Mouse (Mus musculus): ENCODE data around the gene Snx7. TPM values are rescaled to one million over a fixed set of nuclear protein-coding genes. Genes with fewer than 3 reads are reported as not detected.

Gene Snx7
- polyA plus RNA-seq, 1 experiment, result 26.8 TPM

DNA sequence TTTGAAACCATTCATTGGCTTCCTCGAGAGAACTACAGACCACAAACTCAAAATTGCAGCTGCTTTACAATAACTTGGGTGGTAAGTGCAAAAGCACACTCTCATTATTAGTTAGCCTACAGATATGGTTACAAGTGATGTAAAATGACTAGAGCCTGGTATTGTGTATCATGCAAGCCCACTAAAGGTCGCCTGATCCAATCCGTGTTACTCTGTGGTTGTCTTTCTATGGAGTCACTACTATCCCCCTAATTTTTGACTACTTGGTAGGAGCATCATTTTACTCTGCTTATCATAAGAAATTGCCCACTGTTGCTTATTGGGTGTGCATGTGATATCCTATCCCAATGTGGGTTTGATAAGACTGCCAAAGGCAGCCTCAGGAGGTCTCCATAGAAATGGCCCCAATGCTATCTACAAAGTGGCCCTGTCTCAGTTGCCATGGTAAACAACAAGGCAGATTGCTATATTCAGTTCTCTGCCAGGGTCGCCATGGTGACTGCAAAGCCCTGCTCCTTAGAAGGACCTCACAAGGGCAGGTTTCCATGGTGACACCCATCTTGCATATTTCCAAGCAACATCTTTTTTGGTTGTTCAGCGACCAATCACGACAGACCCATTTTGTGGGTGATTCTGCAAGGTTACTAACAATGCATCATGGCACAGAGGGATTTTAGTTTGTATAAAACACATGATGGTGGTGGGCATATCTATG lies 42.1 kb downstream of the Snx7 start:
- 91% methylated on average over 6 of the region's 6 CpGs for WGBS

DNA sequence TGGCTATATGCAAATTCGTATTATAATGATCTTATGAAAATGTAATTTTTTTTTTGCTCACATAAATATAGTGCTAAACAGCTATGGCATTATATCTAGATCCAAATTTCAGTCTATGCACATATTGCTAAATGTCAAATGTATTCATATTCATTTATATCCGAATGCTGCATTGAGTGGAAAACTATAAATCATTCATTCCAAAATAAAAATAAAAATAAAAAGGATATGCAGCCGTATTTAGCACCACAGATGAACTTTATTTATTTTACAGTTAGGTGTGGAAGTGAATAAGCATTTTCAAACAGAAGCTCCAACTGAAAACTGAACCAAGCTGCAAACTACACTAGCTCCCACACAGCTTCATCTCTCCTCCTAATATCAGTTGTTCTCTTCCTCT lies 45.5 kb downstream of the Snx7 start:
- WGBS, result 87% methylated on average over 3 of the region's 3 CpGs
- DNase-seq (ENCODE audit: low read depth, low spot score), result no peak

More for the DNA sequence above, 42.1 kb downstream of the Snx7 start:
- DNase-seq (ENCODE audit: low read depth, low spot score), result no peak

DNA sequence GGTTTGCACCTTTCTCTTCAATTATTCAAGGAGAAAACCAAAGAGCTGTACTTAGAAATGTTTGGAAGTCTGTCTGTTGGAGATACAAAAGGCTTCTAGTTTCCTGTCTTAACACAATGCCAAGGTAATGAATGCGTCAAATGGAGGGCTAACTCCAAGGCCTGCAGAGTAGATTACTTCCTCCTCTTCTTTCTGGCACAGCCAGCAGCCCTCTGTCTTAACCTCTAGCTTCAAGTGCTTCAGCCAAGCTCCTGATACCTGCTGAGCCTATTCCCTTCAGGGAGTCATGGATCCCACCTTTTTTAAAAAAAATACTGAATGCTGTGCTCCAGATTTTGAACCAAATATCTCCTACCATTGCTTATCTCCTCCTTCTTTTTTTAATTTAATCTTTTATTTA lies 51.1 kb downstream of the Snx7 start:
- 77% methylated on average over 1 of the region's 1 CpGs for WGBS
- DNase-seq (ENCODE audit: low read depth, low spot score), result no peak

DNA sequence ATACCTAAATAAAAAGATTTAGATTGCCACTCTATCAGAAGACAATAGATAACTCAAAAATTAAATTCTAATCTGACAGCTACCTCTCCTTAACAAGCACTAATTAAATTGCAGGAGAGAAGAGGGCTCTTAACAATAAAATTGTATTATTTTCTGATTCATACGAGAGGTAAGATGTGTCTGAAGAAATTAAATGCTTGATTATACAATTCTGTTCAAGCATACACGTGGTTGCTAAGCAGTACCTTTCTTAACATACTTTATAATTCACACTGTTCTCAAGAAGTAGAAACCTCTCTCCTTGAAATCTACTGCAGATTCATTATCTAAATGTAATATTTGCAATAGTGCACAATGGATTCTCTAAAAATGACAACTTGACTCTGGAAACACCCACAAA lies 54.5 kb downstream of the Snx7 start:
- 88% methylated on average over 2 of the region's 2 CpGs for WGBS
- DNase-seq (ENCODE audit: low read depth, low spot score), result no peak

DNA sequence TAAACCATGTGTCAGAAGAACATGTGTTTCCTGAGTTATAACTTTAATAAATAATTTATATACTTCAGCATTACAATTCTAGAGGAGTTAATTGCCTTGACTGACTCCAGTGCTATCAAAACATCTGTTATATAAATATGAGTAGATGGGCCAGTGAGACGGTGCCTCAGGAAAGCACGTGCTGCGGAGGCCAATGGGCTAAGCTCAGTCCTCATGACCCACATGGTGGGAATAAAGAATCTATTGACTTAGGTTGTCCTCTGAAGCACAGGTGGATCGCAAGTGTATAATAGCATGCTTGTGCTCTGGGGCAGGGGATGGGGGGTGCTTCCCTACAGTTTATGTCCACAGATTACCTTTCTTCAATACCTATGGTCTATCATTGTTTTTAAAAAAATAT lies 56.6 kb downstream of the Snx7 start:
- 88% methylated on average over 4 of the region's 4 CpGs for WGBS
- no peak for DNase-seq (ENCODE audit: low read depth, low spot score)

DNA sequence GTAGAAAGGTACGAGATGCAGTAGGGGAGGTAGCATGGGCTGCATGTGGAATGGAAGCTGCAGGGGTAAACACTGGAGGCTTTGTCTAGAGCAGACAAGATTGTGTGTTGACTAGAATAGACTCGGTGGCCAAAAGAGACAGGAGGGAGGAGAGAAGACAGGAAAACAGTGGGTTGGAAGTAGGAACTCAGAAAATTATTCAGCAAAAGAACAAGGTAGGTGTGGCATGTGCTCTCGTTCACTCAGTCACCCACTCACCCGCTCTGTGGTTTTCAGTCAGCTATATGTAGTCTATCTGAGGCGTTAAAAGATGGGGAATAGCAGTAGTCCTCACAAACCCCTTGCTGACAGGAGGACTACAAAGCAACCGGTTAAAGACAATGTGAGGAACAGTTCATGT lies 63.0 kb downstream of the Snx7 start:
- WGBS, result 88% methylated on average over 6 of the region's 6 CpGs
- DNase-seq (ENCODE audit: low read depth, low spot score), result no peak

DNA sequence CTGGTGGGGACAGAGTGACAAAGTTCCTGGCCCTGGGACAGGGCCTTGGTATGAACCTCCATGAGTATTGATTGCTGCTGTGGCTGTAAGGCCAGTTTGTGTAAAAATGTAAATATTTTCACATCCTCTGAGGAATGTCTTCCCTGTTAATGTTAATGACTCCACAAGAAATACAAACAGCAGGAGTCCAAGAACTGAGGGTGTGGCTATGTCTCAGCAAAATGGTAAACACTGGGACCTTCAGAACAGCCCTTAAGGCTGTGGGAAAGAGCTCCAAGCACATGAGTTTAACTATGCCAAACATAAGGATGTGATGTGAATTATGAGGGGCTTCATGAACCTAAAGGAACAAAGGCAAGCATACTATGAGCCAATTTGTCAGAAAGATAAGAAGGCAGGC lies 74.2 kb downstream of the Snx7 start:
- DNase-seq (ENCODE audit: low read depth, low spot score), result no peak

DNA sequence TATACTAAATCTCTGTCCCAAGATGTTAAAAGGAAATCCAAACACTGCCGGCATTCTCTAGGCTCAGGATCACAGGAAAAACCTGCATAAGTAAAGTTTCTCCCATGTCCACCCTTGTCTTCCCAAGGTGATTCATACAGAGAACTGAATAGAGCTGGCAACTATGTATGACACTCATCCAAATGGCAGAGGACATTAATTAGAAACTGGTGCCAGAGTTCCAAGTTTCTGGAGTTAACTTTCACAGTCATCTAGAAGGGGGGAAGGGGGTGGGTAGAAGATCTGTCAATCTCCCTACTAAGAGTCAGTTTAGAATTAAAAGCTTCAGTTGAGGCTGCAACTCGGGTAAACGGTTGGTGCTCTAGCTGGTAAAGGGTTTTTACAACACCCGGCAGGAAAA lies 76.8 kb downstream of the Snx7 start:
- DNase-seq (ENCODE audit: low read depth, low spot score), result no peak
- WGBS, result 82% methylated on average over 4 of the region's 4 CpGs

DNA sequence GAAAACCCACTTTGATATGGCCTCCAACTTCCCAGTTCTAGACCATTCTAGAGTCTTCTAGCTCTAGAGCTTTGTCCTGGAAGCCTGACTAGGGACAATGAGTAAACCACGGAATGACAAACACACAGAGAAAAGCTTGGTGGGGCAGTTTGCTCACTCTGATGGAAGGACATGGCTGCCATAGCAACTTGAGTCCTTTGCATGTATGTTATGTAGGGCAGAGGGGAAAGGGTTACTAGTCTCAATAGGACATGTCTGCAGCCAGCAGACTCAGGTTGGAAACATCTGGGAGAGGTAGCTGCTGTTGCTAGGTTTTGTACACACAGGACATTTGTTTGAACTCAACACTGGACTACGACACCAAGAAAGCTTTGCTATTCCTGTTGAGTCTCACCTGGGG lies 77.5 kb downstream of the Snx7 start:
- WGBS, result 80% methylated on average over 2 of the region's 2 CpGs

DNA sequence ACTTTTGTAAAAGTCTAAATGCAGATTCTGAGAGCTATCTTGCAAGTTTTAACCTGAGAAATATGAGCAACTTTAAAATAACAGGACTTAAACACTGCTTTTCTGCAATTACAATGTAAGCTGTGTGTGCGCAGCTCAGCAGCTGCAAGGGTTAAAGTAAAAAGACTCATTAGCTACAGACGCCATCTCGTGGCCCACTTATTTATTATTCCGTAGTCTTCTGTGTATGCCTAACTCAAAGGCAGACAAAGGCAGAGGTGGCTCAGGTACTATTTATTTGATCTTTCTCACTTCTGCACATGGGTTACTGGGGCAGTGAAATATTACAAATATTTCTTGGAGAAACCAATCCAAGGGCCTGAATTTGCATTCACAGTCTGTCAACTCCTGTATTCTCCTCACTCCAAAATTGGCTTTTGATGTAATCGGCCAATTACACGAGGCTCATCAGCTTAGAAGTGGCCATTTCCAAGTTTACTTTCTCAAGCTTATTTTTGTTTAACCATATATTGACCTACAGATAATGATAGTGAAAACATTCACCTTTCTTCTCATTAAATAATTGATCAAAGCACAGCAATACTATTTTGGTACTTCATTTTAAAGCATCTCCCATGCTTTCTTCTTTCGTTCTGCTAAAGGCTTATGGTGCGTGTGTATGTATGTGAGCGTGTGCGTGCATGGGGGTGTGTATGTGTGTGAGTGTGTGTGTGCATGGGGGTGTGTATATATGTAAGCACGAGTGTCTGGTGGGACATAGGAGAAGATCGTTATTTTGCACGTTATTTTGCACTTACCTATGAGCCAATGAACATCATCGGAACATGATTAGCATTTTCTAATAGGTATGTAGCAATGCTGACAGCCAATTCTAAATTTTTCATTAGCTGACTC lies 79.7 kb downstream of the Snx7 start:
- no peak for DNase-seq (ENCODE audit: low read depth, low spot score)
- WGBS, result 77% methylated on average over 14 of the region's 14 CpGs

More for the DNA sequence above, 77.5 kb downstream of the Snx7 start:
- DNase-seq (ENCODE audit: low read depth, low spot score), result no peak

DNA sequence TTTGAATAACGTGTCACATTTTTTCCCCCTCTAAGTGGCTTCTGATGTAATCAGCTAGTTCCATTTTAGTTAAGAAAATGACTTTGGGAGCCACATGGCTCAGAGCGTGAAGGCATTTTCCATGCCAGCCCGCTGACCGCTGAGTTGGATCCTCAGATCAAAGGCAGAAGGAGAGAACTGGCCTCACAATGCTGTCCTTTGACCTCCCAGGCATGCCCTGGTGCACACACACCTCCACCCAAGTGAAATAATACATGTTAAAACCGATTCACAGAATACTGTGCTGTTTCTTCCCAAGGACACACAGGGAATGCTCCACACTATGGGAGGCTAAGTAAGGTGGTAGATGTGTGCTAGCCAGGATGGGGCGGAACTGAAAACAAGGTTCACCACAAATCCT lies 81.5 kb downstream of the Snx7 start:
- no peak for DNase-seq (ENCODE audit: low read depth, low spot score)
- WGBS, result 80% methylated on average over 6 of the region's 6 CpGs

DNA sequence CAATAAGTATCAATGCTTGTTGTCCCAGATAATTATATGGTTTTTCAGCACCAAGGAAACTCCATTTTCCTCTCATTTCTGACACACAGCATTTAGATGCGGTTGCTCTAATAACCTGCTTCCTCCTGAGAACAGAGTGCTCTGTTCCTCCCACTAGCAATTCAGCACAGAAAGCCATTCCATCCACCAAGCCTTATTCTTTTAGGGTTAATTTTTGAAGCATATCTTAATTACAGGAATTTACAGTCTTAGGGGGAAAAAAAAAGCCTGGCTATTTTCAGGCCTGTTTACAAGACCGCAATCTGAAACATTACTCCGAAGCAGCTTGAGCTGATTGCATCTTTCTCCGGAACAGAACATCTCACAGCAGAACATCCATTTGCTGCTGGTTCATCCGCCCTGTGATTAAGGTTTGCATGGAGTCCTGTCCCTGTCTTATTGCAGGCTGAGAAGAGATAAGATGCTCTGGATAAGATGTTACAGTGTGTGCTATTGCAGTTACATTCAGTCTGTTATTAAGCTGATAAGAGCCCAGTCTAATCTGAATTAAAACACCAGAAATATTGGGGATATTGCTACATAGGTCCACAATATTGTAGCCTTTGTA lies 116.5 kb downstream of the Snx7 start:
- WGBS, result 84% methylated on average over 5 of the region's 5 CpGs
- no peak for DNase-seq (ENCODE audit: low read depth, low spot score)

DNA sequence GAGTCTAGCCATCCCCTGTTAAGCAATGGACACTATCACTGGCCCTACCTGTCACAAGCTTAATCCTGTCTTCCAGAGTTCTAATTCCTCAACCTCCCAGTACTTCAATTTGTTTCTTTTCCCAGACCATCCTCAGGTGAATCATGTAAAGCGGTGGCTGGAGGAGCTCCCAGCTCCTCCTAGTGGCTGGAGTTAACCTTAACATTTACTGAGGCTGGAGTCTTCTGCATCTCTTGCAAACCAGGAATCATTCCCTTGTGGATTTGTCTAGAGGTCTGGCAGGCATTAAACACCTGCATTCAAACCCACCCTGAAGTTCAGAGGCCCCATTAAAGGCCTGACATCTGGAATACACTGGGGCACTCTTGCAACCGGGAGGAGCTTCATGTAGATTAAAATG lies 117.1 kb downstream of the Snx7 start:
- DNase-seq (ENCODE audit: low read depth, low spot score), result no peak
- WGBS, result 62% methylated on average over 2 of the region's 2 CpGs

DNA sequence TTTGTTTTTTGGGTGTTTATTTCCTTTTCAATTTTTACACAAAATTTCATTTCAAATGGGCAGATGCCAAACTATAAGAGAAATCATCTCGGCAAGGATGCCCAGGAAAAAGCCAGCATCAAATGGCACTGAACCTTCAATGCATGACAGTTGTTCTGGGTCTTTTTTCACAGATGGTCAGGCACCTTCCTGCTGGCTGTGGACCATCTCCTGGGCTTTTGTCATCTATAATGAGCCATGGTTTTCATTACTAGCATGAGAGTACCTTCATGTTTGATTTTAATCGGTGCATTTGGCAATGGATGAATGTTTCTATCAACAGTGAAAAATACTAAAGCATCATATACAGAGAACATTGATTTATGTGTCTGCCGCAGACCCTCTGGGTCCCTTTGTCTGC lies 119.5 kb downstream of the Snx7 start:
- DNase-seq (ENCODE audit: low read depth, low spot score), result no peak
- 82% methylated on average over 3 of the region's 3 CpGs for WGBS

DNA sequence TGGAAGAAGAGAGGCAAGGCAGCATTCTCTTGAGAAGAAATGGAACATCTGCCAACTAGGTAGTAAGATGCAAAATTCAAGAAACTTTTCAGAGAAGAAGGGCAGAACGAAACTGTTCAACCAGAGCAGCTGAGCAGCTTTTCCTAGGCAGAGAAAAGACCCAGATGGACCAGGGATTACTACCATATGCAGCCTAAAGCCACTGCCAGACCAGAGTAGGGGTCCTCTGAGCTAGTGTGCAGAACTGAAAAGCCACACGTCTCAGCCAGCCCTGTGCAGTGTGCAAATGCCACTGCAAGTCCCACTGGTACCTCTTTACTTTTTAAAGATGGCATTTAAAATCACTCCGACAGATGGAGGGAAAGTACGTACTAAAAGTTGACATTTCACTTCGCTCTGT lies 129.0 kb downstream of the Snx7 start:
- WGBS, result 55% methylated on average over 5 of the region's 5 CpGs
- no peak for DNase-seq (ENCODE audit: low read depth, low spot score)

DNA sequence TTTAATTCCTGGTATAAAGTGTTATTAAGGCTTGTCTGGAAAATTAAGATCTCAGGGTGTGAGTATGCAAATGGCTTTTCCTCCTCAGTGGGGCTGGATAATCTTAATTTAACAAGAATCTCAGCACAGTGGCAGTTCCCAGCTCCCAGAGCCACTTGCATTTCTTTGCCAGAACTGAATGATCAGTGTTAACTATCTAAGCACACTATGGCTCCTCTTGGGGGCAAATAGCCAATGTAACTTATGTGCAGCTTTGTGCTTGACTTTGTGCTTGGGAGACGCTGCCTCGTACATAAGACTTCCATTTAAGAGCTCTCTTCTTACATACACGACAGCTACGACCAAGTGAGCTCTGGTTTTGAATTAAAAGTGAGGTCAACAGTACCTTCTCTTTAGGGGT lies 136.1 kb downstream of the Snx7 start:
- WGBS, result 87% methylated on average over 4 of the region's 4 CpGs

More for the DNA sequence above, 136.1 kb downstream of the Snx7 start:
- DNase-seq (ENCODE audit: low read depth, low spot score), result no peak

Data from large intestine, adult 2 months (tissue).